ENCODE assay signal across 13 mouse cellular contexts in the genomic region with DNA sequence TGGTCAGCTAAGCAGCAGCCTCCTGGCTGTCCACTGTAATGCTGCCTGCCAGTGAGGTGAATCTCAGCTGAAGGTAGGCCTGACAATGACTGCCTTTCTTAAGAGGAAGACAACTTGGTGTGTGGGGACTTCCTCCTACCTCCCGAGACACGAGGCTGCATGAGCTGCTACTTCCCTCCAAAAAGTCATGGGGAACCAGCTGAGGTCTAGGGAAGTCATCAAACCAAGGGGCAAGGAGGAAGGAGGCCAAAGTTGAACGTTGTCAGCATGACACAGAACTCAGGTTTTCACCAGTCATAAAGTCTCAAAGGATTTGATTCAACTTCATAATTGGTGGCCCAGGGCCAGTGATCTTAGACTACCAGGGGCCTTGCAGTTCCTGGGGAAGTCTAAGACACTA. TPM values are rescaled to one million over a fixed set of nuclear protein-coding genes. Genes with fewer than 3 reads are reported as not detected.
DNase-seq lines count a peak whose midpoint lies in the region; ATAC-seq lines count a peak whose summit lies in the region.
"Had no signal": no experiment of that assay in that cellular context is flagged by ENCODE, and none has a peak within 500 bp of the region (broad histone marks: within the 10 kb centered on the region; RNA-seq: fewer than 3 reads in every experiment).

No protein-coding gene starts in this region.

- H3K79me2 ChIP-seq in macrophage (ENCODE audit: inconsistent target) = peaks cover 88% of the 10 kb centered on the region

- H3K36me3 ChIP-seq in heart, embryonic 12.5 days = peaks cover 19% of the 10 kb centered on the region; the same call in 1 of the 2 replicates
- peaks cover 38% of the 10 kb centered on the region for H3K36me3 ChIP-seq in macrophage (ENCODE audit: inconsistent target)
- peaks cover 2% of the 10 kb centered on the region for H3K36me3 ChIP-seq in midbrain, embryonic 11.5 days (ENCODE audit: control insufficient read depth, insufficient read depth, low read length)
- H3K36me3 ChIP-seq: forebrain, embryonic 15.5 days; hindbrain, embryonic 12.5 days had no signal

- H3K4me2 ChIP-seq in heart, embryonic 12.5 days = no peak overlapping the region
- H3K4me2 ChIP-seq in midbrain, embryonic 11.5 days = no peak overlapping the region
- H3K4me2 ChIP-seq: forebrain, embryonic 15.5 days; hindbrain, embryonic 12.5 days; limb, embryonic 12.5 days had no signal

- ATAC-seq in heart, embryonic 12.5 days (ENCODE audit: insufficient number of reproducible peaks, low FRiP score) = no peak
- ATAC-seq in midbrain, embryonic 11.5 days (ENCODE audit: low FRiP score) = no peak
- ATAC-seq: forebrain, embryonic 15.5 days had no signal

- no peak overlapping the region for H3K27ac ChIP-seq in heart, embryonic 12.5 days (ENCODE audit: poor library complexity, severe bottlenecking)
- H3K27ac ChIP-seq in macrophage = peak overlapping the region; percentile 100
- no peak overlapping the region for H3K27ac ChIP-seq in midbrain, embryonic 11.5 days (ENCODE audit: low read depth, low read length)
- H3K27ac ChIP-seq: forebrain, embryonic 15.5 days; hindbrain, embryonic 12.5 days; limb, embryonic 12.5 days had no signal

- DNase-seq in heart, postnatal 25 days (ENCODE audit: low spot score) = peak; percentile 14
- DNase-seq in thymus, postnatal 14 days = peak; percentile 43
- DNase-seq in thymus, postnatal 0 days (ENCODE audit: low spot score) = no peak
- no peak for DNase-seq in cerebellum, postnatal 36 days
- DNase-seq in midbrain, embryonic 11.5 days (ENCODE audit: low spot score, missing footprints) = no peak
- DNase-seq: cerebellum, postnatal 25 days; gastrocnemius, postnatal 36 days; kidney, adult 8-10 months had no signal

- no peak overlapping the region for H3K9ac ChIP-seq in heart, embryonic 12.5 days
- no peak overlapping the region for H3K9ac ChIP-seq in midbrain, embryonic 11.5 days (ENCODE audit: low read length)
- H3K9ac ChIP-seq: forebrain, embryonic 15.5 days; hindbrain, embryonic 12.5 days; limb, embryonic 12.5 days had no signal

- no peaks in the 10 kb centered on the region for H3K9me3 ChIP-seq in heart, embryonic 12.5 days (replicated peaks)
- no peaks in the 10 kb centered on the region for H3K9me3 ChIP-seq in midbrain, embryonic 11.5 days (ENCODE audit: control insufficient read depth, low read length)
- H3K9me3 ChIP-seq: forebrain, embryonic 15.5 days; hindbrain, embryonic 12.5 days; limb, embryonic 12.5 days had no signal

- 75% methylated on average over 3 of the region's 3 CpGs for WGBS in heart, embryonic 12.5 days
- 0% methylated on average over 3 of the region's 3 CpGs for WGBS in macrophage (ENCODE audit: missing documents)
- WGBS in midbrain, embryonic 11.5 days = 82% methylated on average over 3 of the region's 3 CpGs

- H3K27me3 ChIP-seq in heart, embryonic 12.5 days (replicated peaks) = no peaks in the 10 kb centered on the region
- no peaks in the 10 kb centered on the region for H3K27me3 ChIP-seq in midbrain, embryonic 11.5 days (ENCODE audit: control insufficient read depth, insufficient read depth, low read length)
- H3K27me3 ChIP-seq: forebrain, embryonic 15.5 days; hindbrain, embryonic 12.5 days; limb, embryonic 12.5 days had no signal

- intact Hi-C loops in heart, postnatal 25 days (cut with DNase I) = no loop called here

- no peak overlapping the region for H3K4me3 ChIP-seq in heart, embryonic 12.5 days
- no peak overlapping the region for H3K4me3 ChIP-seq in macrophage (ENCODE audit: inconsistent target)
- H3K4me3 ChIP-seq in midbrain, embryonic 11.5 days (ENCODE audit: low read depth, low read length) = no peak overlapping the region
- H3K4me3 ChIP-seq: forebrain, embryonic 15.5 days; hindbrain, embryonic 12.5 days; limb, embryonic 12.5 days had no signal

- H3K4me1 ChIP-seq in heart, embryonic 12.5 days (replicated peaks) = no peaks in the 10 kb centered on the region
- no peaks in the 10 kb centered on the region for H3K4me1 ChIP-seq in midbrain, embryonic 11.5 days (ENCODE audit: control insufficient read depth, insufficient read depth, low read length)
- H3K4me1 ChIP-seq: forebrain, embryonic 15.5 days; hindbrain, embryonic 12.5 days had no signal

RNA-seq across cellular contexts. Expression of gene Lipa, which starts 11.6 kb away (rescaled TPM):
- total RNA-seq in heart, postnatal 25 days (2021) = 10 to 100 TPM; 21.0 to 25.6 TPM
- polyA plus RNA-seq in heart, embryonic 12.5 days (2016; fragmentation: Nextera tagmentation; extraction: Ambion mirVana) = 38.7 and 41.4 TPM in 2 replicates
- polyA plus RNA-seq in thymus, postnatal 0 days (2015; fragmentation: Nextera tagmentation; extraction: Ambion mirVana) = 146 and 150 TPM in 2 replicates
- 100 to 1,000 TPM in 15 of 26 experiments, 10 to 100 TPM in 11; 33.8 to 485 (median 111) TPM for total RNA-seq in macrophage (2018; cell fraction: chromatin; rRNA removed)
- 1,000 to 10,000 TPM in 4 of 26 experiments, 100 to 1,000 TPM in 22; 457 to 1,368 (median 726) TPM for total RNA-seq in macrophage (2018; cell fraction: cytosol; rRNA removed)
- total RNA-seq in macrophage (2018; cell fraction: nucleus; rRNA removed) = 1,000 to 10,000 TPM in 3 of 26 experiments, 100 to 1,000 TPM in 23; 198 to 1,229 (median 648) TPM
- polyA plus RNA-seq in macrophage (2018) = 951 to 1,428 TPM (median 1,047 TPM) in 3 replicates
- polyA plus RNA-seq in midbrain, embryonic 11.5 days (2014; fragmentation: Nextera tagmentation; extraction: Ambion mirVana) = 28.7 and 31.4 TPM in 2 replicates

RNA-seq across cellular contexts. Expression of gene Ifit2, which starts 34.8 kb away (rescaled TPM):
- total RNA-seq in heart, postnatal 25 days (2021) = 1 to 10 TPM; 3.5 to 3.6 TPM
- polyA plus RNA-seq in heart, embryonic 12.5 days (2016; fragmentation: Nextera tagmentation; extraction: Ambion mirVana) = 6.6 and 8.2 TPM in 2 replicates
- polyA plus RNA-seq in thymus, postnatal 0 days (2015; fragmentation: Nextera tagmentation; extraction: Ambion mirVana) = 17.2 and 17.8 TPM in 2 replicates
- total RNA-seq in macrophage (2018; cell fraction: chromatin; rRNA removed) = 1,000 to 10,000 TPM in 6 of 26 experiments, 100 to 1,000 TPM in 12, 10 to 100 TPM in 8; 30.4 to 2,097 (median 579) TPM
- 1,000 to 10,000 TPM in 14 of 26 experiments, 100 to 1,000 TPM in 12; 225 to 3,895 (median 1,756) TPM for total RNA-seq in macrophage (2018; cell fraction: cytosol; rRNA removed)
- 1,000 to 10,000 TPM in 16 of 26 experiments, 100 to 1,000 TPM in 9, 10 to 100 TPM in 1; 77.5 to 3,890 (median 2,245) TPM for total RNA-seq in macrophage (2018; cell fraction: nucleus; rRNA removed)
- polyA plus RNA-seq in macrophage (2018) = 92.3 to 757 TPM (median 307 TPM) in 3 replicates
- polyA plus RNA-seq in midbrain, embryonic 11.5 days (2014; fragmentation: Nextera tagmentation; extraction: Ambion mirVana) = 4.7 and 5.0 TPM in 2 replicates

RNA-seq across cellular contexts. Expression of gene Ch25h, which starts 40.7 kb away (rescaled TPM):
- total RNA-seq in heart, postnatal 25 days (2021) = under 1 TPM; 0.18 to 0.31 TPM
- polyA plus RNA-seq in heart, embryonic 12.5 days (2016; fragmentation: Nextera tagmentation; extraction: Ambion mirVana) = 3.3 and 4.6 TPM in 2 replicates
- 1.3 and 2.0 TPM in 2 replicates for polyA plus RNA-seq in thymus, postnatal 0 days (2015; fragmentation: Nextera tagmentation; extraction: Ambion mirVana)
- 1 to 10 TPM in 8 of 26 experiments, under 1 TPM in 6, not detected in 12; 0.45 to 4.8 (median 1.3) TPM for total RNA-seq in macrophage (2018; cell fraction: chromatin; rRNA removed)
- total RNA-seq in macrophage (2018; cell fraction: cytosol; rRNA removed) = 1 to 10 TPM in 11 of 26 experiments, under 1 TPM in 15; 0.13 to 9.9 (median 0.72) TPM
- 10 to 100 TPM in 8 of 26 experiments, 1 to 10 TPM in 13, under 1 TPM in 4, not detected in 1; 0.64 to 16.9 (median 5.9) TPM for total RNA-seq in macrophage (2018; cell fraction: nucleus; rRNA removed)
- polyA plus RNA-seq in macrophage (2018) = 1.2 to 3.1 TPM in 2 of 3 replicates, not detected in the other
- 0.61 and 0.66 TPM in 2 replicates for polyA plus RNA-seq in midbrain, embryonic 11.5 days (2014; fragmentation: Nextera tagmentation; extraction: Ambion mirVana)
- total RNA-seq: gastrocnemius, postnatal 36 days had no signal

Comparison
In these comparisons a context has a peak if more than half of its experiments do, and no peak if none do; other contexts are left out.
1. DNase-seq: peak in heart, postnatal 25 days (single experiment) and thymus, postnatal 14 days (single experiment); none in thymus, postnatal 0 days (single experiment), cerebellum, postnatal 36 days (0 of 2) and midbrain, embryonic 11.5 days (single experiment).